Mouse (Mus musculus): ENCODE measurements around the gene Stau1. TPM values are rescaled to one million over a fixed set of nuclear protein-coding genes. Genes with fewer than 3 reads are reported as not detected.
"Not testable (repeated sequence)": the region's sequence is repeated elsewhere in the genome, so short reads cannot be mapped to it uniquely, and the experiment has no call there.

Gene Stau1
- polyA plus RNA-seq, 1 experiment from 2014 or later: 100 TPM

- H3K9ac ChIP-seq (ENCODE audit: low read length): no peak overlapping the region
- no peaks in the 10 kb centered on the region for H3K9me3 ChIP-seq (ENCODE audit: control insufficient read depth, low read length)
- no peaks in the 10 kb centered on the region for H3K27me3 ChIP-seq (ENCODE audit: control insufficient read depth, insufficient read depth, low read length)
- no peak overlapping the region for H3K4me2 ChIP-seq (ENCODE audit: low read depth, severe bottlenecking)
- 92% methylated on average over 10 of the region's 10 CpGs for WGBS
- no peak overlapping the region for H3K27ac ChIP-seq (replicated peaks; ENCODE audit: low read depth, low read length)
- H3K36me3 ChIP-seq (ENCODE audit: control insufficient read depth, insufficient read depth, low read length): peaks cover 30% of the 10 kb centered on the region
- DNase-seq (ENCODE audit: low spot score) (no peak), ATAC-seq (ENCODE audit: insufficient number of reproducible peaks, low FRiP score, low TSS enrichment, low read depth) (no peak)
- peaks cover 11% of the 10 kb centered on the region for H3K4me1 ChIP-seq (ENCODE audit: control insufficient read depth, insufficient read depth, low read length)
- H3K4me3 ChIP-seq (ENCODE audit: low read depth, low read length): no peak overlapping the region
Measured at GRCm38 (mm10) chr2:167019396-167019795, 23.3 kb upstream of the Stau1 start.

GRCm38 (mm10) chr2:167015382-167015718 is 19.3 kb upstream of the Stau1 start:
- Histone ChIP-seq H3K36me3 (ENCODE audit: control insufficient read depth, insufficient read depth, low read length) (peaks cover 10% of the 10 kb centered on the region), H3K27ac (replicated peaks; ENCODE audit: low read depth, low read length) (no peak overlapping the region), H3K4me3 (ENCODE audit: low read depth, low read length) (peak overlapping the region; percentile 83), H3K9ac (ENCODE audit: low read length) (peak overlapping the region; percentile 73), H3K4me1 (ENCODE audit: control insufficient read depth, insufficient read depth, low read length) (peaks cover 11% of the 10 kb centered on the region), H3K9me3 (ENCODE audit: control insufficient read depth, low read length) (no peaks in the 10 kb centered on the region), H3K27me3 (ENCODE audit: control insufficient read depth, insufficient read depth, low read length) (no peaks in the 10 kb centered on the region), H3K4me2 (ENCODE audit: low read depth, severe bottlenecking) (peak overlapping the region; percentile 69)
- DNase-seq (ENCODE audit: low spot score) (no peak), ATAC-seq (ENCODE audit: insufficient number of reproducible peaks, low FRiP score, low TSS enrichment, low read depth) (peak; percentile 81)
- WGBS: under 1% methylated on average over 19 of the region's 21 CpGs

DNA sequence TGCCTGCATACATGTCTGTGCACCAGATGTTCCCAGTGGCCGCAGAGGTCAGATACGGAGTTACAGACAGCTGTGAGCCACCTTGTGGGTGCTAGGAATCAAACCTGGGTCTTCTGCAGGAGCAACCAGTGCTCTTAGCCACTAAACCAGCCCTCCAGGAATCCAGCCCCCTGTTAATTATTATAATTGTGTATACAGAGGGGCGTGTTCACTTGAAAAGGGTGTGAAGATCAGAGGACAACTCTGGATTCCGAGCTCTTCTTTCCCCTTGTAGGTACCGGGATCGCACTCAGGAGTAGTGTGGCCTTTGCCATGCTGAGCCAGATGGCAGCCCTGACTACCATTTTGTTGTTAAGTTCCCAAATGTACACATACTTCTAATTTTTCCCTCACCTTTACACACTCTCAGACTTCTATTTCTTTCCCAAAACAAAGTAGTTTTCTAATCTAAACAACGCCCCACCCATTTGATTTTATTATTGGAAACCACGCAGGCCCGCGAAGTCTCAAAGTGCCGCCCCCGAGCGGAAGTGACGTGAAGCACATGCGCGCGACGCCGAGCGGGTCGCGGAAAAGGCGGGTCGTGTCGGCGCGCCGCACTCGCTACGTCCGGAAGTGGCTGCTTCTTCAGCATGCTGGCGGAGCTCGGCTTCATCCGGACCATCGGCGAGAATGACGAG is 18.7 kb upstream of the Stau1 start, which contains the start of gene Ddx27:
Gene Ddx27 (plus strand): TSS at position 492 of the 680 bp plus-strand sequence.
- Histone ChIP-seq H3K4me1 (ENCODE audit: control insufficient read depth, insufficient read depth, low read length) (peaks cover 11% of the 10 kb centered on the region), H3K27ac (replicated peaks; ENCODE audit: low read depth, low read length) (0 out of 2 replicates have a peak within 1 kb of the TSS, but pooled peaks have one; percentile 30), H3K36me3 (ENCODE audit: control insufficient read depth, insufficient read depth, low read length) (peaks cover 6% of the 10 kb centered on the region; the same call in 1 of the 2 replicates), H3K4me2 (ENCODE audit: low read depth, severe bottlenecking) (peak within 1 kb of the TSS; percentile 69), H3K9ac (ENCODE audit: low read length) (peak within 1 kb of the TSS; percentile 73), H3K4me3 (ENCODE audit: low read depth, low read length) (peak within 1 kb of the TSS; percentile 83), H3K27me3 (ENCODE audit: control insufficient read depth, insufficient read depth, low read length) (no peaks in the 10 kb centered on the region), H3K9me3 (ENCODE audit: control insufficient read depth, low read length) (no peaks in the 10 kb centered on the region)
- ATAC-seq (ENCODE audit: insufficient number of reproducible peaks, low FRiP score, low TSS enrichment, low read depth): peak; percentile 84
- DNase-seq (ENCODE audit: low spot score): peak; percentile 96
- 2% methylated on average over 37 of the region's 37 CpGs for WGBS

- peaks cover 1% of the 10 kb centered on the region for H3K4me1 ChIP-seq (ENCODE audit: control insufficient read depth, insufficient read depth, low read length)
- no peak overlapping the region for H3K4me2 ChIP-seq (ENCODE audit: low read depth, severe bottlenecking)
- no peaks in the 10 kb centered on the region for H3K9me3 ChIP-seq (ENCODE audit: control insufficient read depth, low read length)
- DNase-seq (ENCODE audit: low spot score) (no peak), ATAC-seq (ENCODE audit: insufficient number of reproducible peaks, low FRiP score, low TSS enrichment, low read depth) (no peak)
- H3K27me3 ChIP-seq (ENCODE audit: control insufficient read depth, insufficient read depth, low read length): no peaks in the 10 kb centered on the region
- no peak overlapping the region for H3K4me3 ChIP-seq (ENCODE audit: low read depth, low read length)
- no peak overlapping the region for H3K9ac ChIP-seq (ENCODE audit: low read length)
- H3K36me3 ChIP-seq (ENCODE audit: control insufficient read depth, insufficient read depth, low read length): no peaks in the 10 kb centered on the region
- WGBS: 88% methylated on average over 3 of the region's 3 CpGs
- H3K27ac ChIP-seq (replicated peaks; ENCODE audit: low read depth, low read length): no peak overlapping the region
Measured at GRCm38 (mm10) chr2:167010546-167010945, 14.4 kb upstream of the Stau1 start.

GRCm38 (mm10) chr2:167009483-167009882 is 13.4 kb upstream of the Stau1 start:
- no peak overlapping the region for H3K4me3 ChIP-seq (ENCODE audit: low read depth, low read length)
- no peak overlapping the region for H3K27ac ChIP-seq (replicated peaks; ENCODE audit: low read depth, low read length)
- 81% methylated on average over 4 of the region's 4 CpGs for WGBS
- no peak overlapping the region for H3K9ac ChIP-seq (ENCODE audit: low read length)
- DNase-seq (ENCODE audit: low spot score) (no peak), ATAC-seq (ENCODE audit: insufficient number of reproducible peaks, low FRiP score, low TSS enrichment, low read depth) (no peak)
- H3K4me1 ChIP-seq (ENCODE audit: control insufficient read depth, insufficient read depth, low read length): no peaks in the 10 kb centered on the region
- no peaks in the 10 kb centered on the region for H3K9me3 ChIP-seq (ENCODE audit: control insufficient read depth, low read length)
- no peaks in the 10 kb centered on the region for H3K27me3 ChIP-seq (ENCODE audit: control insufficient read depth, insufficient read depth, low read length)
- H3K36me3 ChIP-seq (ENCODE audit: control insufficient read depth, insufficient read depth, low read length): no peaks in the 10 kb centered on the region
- H3K4me2 ChIP-seq (ENCODE audit: low read depth, severe bottlenecking): no peak overlapping the region

DNA sequence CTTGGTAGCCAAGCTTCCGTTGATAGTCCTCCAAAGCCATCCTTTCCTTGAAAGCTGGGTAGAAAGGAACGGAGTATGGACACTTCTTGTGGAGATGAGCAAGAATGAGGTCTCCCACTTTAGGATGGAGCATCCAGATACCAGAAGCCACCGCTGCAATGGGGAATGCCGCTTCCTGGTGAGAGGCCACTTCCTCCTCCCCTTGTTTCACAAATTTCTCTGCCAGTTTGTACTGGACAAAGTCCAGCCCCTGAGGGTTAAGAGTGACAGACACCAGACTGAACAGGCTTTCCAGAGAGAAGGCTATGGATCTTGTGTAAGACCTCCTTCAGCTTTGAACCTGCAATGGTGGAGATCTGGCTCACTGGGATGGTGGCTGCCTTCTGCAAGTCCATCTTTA is 11.5 kb upstream of the Stau1 start:
- H3K4me3 ChIP-seq (ENCODE audit: low read depth, low read length); H3K36me3 ChIP-seq (ENCODE audit: control insufficient read depth, insufficient read depth, low read length); H3K9ac ChIP-seq (ENCODE audit: low read length); ATAC-seq (ENCODE audit: insufficient number of reproducible peaks, low FRiP score, low TSS enrichment, low read depth); H3K27ac ChIP-seq (replicated peaks; ENCODE audit: low read depth, low read length); H3K4me1 ChIP-seq (ENCODE audit: control insufficient read depth, insufficient read depth, low read length); H3K4me2 ChIP-seq (ENCODE audit: low read depth, severe bottlenecking); DNase-seq (ENCODE audit: low spot score); H3K9me3 ChIP-seq (ENCODE audit: control insufficient read depth, low read length); H3K27me3 ChIP-seq (ENCODE audit: control insufficient read depth, insufficient read depth, low read length): not testable (repeated sequence)
- 76% methylated on average over 4 of the region's 4 CpGs for WGBS

DNA sequence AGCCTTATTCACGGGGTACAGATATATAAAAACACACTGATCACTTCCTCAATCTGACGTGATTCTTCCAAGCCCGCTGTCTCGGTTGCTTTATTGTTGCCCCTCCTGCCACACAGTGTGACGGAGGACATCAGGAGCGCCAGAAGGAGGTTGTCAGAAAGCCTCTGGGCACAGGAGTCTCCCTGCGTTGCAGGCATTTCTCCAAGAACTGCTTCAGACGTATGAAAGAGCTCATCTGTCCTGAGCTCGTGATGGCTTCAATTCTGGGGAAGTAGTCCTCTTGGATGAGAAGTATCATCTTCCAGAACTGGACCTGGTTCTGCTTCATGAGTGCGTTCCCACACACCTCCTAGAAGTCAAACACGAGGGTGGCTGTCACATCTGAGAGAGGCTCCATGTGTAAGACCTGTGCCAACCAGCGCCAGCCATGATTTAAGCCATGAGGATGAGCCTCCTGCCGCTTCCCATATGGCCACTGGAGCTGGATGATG is 10.9 kb upstream of the Stau1 start:
- H3K9ac ChIP-seq (ENCODE audit: low read length): no peak overlapping the region
- H3K9me3 ChIP-seq (ENCODE audit: control insufficient read depth, low read length): no peaks in the 10 kb centered on the region
- H3K4me3 ChIP-seq (ENCODE audit: low read depth, low read length): no peak overlapping the region
- no peak overlapping the region for H3K4me2 ChIP-seq (ENCODE audit: low read depth, severe bottlenecking)
- ATAC-seq (ENCODE audit: insufficient number of reproducible peaks, low FRiP score, low TSS enrichment, low read depth) (no peak), DNase-seq (ENCODE audit: low spot score) (no peak)
- no peaks in the 10 kb centered on the region for H3K4me1 ChIP-seq (ENCODE audit: control insufficient read depth, insufficient read depth, low read length)
- 79% methylated on average over 13 of the region's 13 CpGs for WGBS
- no peak overlapping the region for H3K27ac ChIP-seq (replicated peaks; ENCODE audit: low read depth, low read length)
- no peaks in the 10 kb centered on the region for H3K36me3 ChIP-seq (ENCODE audit: control insufficient read depth, insufficient read depth, low read length)
- H3K27me3 ChIP-seq (ENCODE audit: control insufficient read depth, insufficient read depth, low read length): no peaks in the 10 kb centered on the region

DNA sequence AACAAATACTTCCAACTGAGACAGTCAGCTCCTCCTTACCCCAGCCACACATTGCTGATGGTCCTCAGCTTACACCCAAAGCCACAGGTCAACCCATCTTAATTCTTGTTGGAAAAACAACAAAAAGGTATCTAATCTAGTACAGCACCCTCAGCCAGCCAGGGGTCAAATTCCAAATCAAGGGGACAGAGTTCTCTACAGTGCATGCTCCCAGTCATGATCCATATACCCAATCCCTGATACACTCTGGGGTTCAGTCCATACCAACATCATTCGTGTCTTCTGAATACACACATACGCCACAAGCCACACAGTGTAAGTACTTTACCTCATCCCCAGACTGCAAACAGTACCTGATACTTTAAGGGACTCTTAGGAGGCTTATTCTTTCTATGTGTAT is 10.3 kb upstream of the Stau1 start:
- no peak for ATAC-seq (ENCODE audit: insufficient number of reproducible peaks, low FRiP score, low TSS enrichment, low read depth)
- WGBS: 88% methylated on average over 2 of the region's 2 CpGs
- no peak overlapping the region for H3K27ac ChIP-seq (replicated peaks; ENCODE audit: low read depth, low read length)

More for the DNA sequence above, 10.3 kb upstream of the Stau1 start:
- no peaks in the 10 kb centered on the region for H3K4me1 ChIP-seq (ENCODE audit: control insufficient read depth, insufficient read depth, low read length)
- no peak overlapping the region for H3K9ac ChIP-seq (ENCODE audit: low read length)
- no peaks in the 10 kb centered on the region for H3K36me3 ChIP-seq (ENCODE audit: control insufficient read depth, insufficient read depth, low read length)
- no peaks in the 10 kb centered on the region for H3K9me3 ChIP-seq (ENCODE audit: control insufficient read depth, low read length)
- no peaks in the 10 kb centered on the region for H3K27me3 ChIP-seq (ENCODE audit: control insufficient read depth, insufficient read depth, low read length)
- DNase-seq (ENCODE audit: low spot score): no peak
- no peak overlapping the region for H3K4me2 ChIP-seq (ENCODE audit: low read depth, severe bottlenecking)
- no peak overlapping the region for H3K4me3 ChIP-seq (ENCODE audit: low read depth, low read length)
